Mouse (Mus musculus) left cerebral cortex, adult 8-10 months (tissue): ENCODE data around the gene Ildr2. TPM values are rescaled to one million over a fixed set of nuclear protein-coding genes. Genes with fewer than 3 reads are reported as not detected.

Experiments used
- DNase-seq, 2 experiments: peaks; one replicate each; pipeline ENCODE4 v3.0.0; 2022; ENCODE audit warnings: low spot score in 2 of 2
- total RNA-seq, 4 experiments: library from RNA; stranded (reverse); gene quantifications; 2 replicates each; pipeline ENCODE4 v1.2.4; 2022

The Ildr2 gene
- 10 to 100 TPM; 82.4 to 90.9 (median 86.5) TPM for total RNA-seq

DNA sequence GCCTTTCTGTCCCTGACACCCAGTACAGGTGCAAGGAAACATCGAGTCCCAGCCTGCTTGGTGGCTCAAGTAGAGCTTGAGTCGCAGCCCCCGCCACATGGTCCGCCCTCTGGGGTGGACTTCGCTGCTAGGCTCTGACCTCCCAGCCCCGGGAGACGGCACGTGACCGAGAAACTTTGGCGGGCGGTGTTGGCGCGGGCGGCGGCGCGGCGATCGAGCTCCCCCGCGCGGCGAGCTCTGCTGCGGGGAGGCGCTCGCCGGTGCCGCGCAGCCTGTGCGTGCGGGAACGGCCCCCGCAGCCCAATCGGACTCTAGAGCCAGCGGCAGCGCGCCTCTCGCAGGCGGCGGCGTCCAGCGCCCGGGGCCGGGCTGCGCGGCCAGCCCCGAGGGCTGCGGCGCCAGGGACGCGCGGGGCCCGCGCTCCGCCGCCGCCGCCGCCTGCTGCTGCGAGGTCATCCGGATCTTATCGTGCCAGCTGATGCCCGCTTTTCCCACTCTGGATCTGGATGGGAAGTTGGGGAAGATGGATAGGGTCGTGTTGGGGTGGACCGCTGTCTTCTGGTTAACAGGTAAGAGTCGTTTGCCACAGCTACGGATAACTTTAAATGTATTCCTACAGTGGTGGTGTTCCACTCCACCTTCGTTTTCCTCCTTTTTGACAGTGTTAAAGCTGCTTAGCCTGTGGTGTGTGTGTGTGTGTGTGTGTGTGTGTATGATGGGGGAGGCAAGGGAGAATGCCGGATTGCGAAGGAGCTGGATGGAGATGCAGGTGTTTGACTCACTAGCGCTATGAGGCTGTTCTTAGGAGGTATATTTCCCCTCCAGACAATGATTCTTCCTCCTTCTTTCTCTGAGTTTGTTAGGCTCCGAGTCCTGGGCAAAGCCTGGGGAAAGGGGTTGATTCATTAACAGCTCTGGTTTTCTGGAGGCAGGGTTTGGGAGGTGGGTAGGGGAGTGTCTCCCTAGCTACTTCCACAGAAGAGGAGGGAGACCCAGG lies at the start of gene Ildr2:
Gene Ildr2, plus strand, starts transcription at position 242 of the 997 bp plus-strand sequence.
- DNase-seq: peak in 1 of 2 experiments; percentile 39

GRCm38 (mm10) chr1:166204171-166204570 lies 49.8 kb upstream of the Ildr2 start:
- no peak for DNase-seq

DNA sequence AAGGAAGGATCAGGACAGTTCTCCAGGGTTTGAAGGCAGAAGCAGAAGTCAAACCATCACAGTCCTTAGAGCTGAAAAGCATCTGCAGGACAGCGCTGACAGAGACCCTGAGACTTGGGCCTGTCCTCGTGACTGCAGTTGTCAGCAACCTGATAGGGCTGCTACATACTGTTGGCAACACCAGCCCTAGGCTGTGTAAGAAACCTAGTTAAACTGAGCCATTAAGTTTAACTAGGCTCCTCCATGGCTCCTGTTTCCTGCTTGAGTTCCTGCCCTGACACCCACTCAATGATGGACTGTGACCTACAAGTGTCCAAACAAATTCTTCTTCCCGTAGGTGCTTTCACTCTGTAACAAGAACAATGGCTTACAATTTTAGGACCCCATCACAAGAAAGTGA lies 48.8 kb upstream of the Ildr2 start:
- DNase-seq: no peak

GRCm38 (mm10) chr1:166209371-166209770 lies 44.6 kb upstream of the Ildr2 start:
- DNase-seq: peak in 1 of 2 experiments; percentile 22

GRCm38 (mm10) chr1:166214181-166214580 lies 39.8 kb upstream of the Ildr2 start:
- no peak for DNase-seq

DNA sequence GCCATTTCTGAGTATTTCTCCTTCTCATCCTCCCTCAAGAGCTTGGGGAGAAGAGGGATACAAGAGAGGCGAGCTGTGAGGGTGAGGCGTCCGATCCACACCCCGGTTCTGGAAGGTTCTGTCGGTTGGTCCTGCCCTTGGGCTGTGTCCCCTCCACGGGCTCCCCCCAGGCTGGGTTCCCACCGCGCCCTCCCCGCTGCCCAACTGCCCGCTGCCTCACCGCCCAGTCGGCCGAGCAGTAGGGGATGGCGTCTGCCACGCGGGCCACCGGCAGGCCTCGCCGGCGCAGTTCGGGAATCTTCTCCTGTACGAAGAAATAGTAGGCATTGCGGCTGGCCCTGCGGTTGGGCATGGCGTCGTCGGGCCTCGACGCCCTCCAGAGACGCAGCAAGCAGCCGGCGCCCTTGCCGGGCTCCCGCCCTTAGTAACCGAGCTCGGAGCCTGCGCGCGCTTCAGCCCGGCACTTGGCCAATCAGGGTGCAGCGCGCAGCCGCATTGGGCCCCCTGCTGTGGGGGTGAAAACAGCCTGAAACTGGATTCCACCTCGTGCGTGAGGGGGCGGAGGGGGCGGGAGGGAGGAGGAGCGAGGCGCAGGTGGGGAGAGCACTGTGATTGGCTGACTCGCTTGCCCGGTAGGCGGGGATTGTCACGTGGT lies 15.5 kb upstream of the Ildr2 start, which contains the start of gene Mael:
Gene Mael, minus strand, starts transcription at position 433 of the 655 bp plus-strand sequence.
- DNase-seq: no peak

DNA sequence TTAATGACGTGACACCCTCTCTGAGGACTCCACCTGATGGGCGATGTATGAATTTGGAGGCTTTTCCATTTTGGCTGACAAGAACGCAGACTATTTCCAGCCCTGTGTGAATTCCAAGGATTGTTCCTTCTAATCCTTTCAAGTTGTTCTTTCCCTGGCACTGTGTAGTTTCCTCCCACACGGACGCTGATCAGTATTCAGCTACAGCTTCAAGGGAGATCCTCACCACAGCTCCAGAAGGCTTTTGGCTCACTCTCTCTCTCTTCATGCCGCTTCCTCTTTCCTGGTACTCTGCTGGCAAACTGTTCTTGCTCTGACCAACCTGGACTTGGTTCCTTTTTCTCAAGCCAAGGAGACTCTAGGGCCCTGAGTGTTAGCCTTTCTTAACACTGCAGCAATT lies 9.7 kb upstream of the Ildr2 start:
- peak in 1 of 2 experiments; percentile 71 for DNase-seq

DNA sequence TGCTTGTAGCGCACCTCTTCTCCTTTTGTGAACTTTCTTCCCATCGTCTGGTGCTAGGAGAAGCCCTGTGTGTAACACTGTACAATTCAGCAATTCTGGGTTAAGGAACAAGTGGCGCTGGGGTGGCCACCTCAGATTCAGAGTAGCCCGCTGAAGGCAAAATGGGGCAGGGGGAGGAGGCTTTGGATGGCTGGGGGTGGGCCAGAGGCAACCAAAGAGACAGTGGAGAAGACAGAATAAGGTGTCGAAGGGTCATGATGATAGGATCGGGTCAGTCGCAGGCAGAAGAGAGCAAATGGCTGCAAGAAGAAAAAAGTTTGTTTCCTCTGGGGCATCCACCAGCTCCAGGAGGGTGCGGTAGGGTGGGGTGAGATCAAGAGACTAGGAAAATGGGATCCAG lies 1.2 kb downstream of the Ildr2 start:
- no peak for DNase-seq

- no peak for DNase-seq
Observed at GRCm38 (mm10) chr1:166255651-166256050, 1.7 kb downstream of the Ildr2 start.

GRCm38 (mm10) chr1:166256302-166256701 lies 2.4 kb downstream of the Ildr2 start:
- DNase-seq: no peak

GRCm38 (mm10) chr1:166256898-166257297 lies 3.0 kb downstream of the Ildr2 start:
- no peak for DNase-seq

- DNase-seq: no peak
Observed at GRCm38 (mm10) chr1:166259526-166259925, 5.6 kb downstream of the Ildr2 start.

DNA sequence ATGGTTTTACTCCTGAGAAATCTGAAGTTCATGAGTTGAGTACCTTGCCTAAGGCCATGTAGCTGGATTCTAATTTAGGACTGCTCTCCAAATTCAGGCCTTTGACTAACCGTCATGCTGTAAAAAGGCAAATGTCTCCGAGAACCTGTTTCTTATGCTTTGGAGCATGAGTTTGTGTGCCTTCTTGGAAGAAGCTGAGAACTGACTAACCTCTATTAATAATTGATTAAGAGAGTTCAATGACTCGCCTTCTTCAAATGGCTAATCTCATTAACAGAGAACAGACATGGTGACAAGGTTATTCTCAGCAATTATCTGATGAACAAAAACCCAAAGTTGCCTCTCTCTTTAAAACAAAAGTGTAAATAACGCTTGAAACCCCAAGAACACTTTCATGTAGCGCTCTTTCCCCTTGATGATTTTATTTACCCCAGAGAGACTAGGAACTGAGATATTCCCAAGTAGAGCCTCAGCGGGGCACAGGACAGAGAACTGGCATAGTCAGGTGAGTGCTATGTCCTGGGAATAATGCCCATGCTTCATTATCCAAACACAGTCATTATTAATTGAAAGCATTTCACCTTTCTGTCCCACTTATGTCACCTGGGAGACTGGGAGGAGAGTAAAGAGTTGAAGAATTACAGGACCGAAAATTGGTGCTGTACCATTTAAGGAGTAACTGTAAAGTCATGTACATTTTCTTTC lies 12.2 kb downstream of the Ildr2 start:
- DNase-seq: no peak

- no peak for DNase-seq
Observed at GRCm38 (mm10) chr1:166266918-166267317, 13.0 kb downstream of the Ildr2 start.

DNA sequence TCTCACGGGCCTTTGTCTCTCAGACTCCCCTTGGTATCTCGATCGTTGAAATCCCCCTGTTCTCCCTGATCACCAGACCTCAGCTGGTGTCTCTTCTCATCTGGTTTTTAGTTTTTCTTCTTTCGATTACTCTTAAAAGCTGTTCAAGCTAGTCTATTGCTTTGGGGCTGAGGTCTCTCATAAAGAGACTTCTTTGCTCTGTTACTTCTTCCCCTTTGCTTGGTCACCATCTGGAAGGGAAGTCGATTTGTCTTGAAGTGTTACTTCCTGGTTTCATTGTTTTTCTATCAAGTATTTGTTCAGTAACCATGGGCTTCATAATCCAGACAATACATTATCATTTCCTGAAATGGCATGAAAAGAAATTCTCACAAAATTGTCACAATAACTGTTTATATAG lies 14.3 kb downstream of the Ildr2 start:
- no peak for DNase-seq

DNA sequence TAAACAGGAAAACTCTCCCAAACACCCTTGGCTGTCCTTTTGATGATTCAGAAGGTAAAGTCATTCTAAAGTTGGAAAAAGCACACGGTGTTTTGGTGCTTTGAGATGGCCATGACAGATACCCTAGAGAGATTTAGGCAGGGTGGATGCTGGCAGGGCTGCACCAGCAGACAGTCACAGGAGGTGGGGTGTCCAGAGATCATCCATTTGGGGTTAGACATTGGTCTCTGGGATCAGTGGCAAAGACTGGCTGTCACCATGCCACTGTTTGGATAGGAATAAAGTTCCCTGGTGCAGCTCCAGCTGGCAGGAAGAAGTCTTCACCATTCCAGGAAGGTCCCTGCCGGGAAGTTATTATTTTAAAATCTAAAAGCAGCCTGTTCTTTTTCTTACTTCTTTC lies 24.8 kb downstream of the Ildr2 start:
- DNase-seq: no peak

GRCm38 (mm10) chr1:166279580-166280206 lies 25.8 kb downstream of the Ildr2 start:
- DNase-seq: no peak

DNA sequence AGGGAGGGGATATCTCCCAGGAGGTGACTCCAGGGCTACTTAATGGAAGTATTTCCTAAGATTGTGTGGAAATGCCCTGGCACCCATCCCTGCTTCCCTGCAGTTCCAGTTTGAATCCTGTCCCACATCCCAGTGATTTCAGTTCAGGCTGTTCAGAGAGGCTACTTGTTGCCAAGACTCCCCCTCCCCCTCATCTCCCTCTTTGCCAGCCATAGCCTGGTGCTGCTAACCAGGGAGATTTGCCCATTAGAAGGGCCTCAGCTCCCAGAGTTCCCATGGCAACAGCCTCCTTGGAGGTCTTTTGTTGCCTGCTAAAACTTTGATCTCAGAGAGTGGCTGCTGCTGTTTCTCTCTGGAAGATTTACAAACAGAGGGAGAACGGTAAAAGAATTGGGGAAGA lies 26.6 kb downstream of the Ildr2 start:
- peak in 1 of 2 experiments; percentile 80 for DNase-seq

DNA sequence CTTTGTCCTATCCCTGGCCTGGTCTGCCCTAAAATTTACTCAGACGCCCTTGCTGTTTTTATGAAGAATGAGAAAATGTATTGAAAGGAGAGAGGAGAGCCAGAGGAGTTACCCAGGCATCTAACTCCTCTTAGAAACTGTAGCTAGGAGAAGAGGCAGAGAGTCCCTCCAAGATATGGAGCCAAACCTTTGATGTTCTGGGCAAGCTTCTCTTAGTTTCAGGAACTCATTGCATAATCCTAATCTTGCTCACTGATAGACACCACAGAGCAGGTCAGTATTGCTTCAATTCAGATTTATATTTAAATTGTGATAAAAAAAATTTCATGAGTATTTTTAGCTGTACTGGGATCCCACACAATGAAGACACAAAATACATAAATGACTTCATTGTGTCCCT lies 27.3 kb downstream of the Ildr2 start:
- DNase-seq: no peak

DNA sequence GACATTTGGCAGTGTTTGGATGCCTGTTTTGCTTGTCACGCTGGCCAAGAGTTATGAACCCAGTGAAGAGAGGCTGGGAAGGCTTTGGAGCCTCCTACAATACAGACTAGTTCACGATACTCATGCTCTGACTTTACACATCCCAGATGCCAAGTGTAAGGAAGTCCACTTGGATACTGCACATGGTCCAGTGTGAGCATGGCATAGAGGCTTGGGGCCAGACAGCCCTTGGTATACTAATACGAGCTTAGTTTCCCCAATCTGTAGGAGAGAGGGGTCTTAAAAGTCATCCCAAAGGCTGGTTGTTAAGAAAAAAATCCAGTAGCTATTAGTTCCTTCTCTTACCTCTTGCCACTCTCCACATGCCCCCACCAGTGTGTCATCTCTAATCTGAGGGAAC lies 27.9 kb downstream of the Ildr2 start:
- no peak for DNase-seq

GRCm38 (mm10) chr1:166282597-166283210 lies 28.8 kb downstream of the Ildr2 start:
- DNase-seq: peak in 1 of 2 experiments; percentile 87
